Mouse (Mus musculus): Measurements from ENCODE around the gene Vgll4.

- TF ChIP-seq CTCF (IDR thresholded peaks at IDR 0.05; ENCODE audit: low read depth, low read length) (no peak), TAL1 (conservative IDR thresholded peaks at IDR 0.05; ENCODE audit: low read depth, low read length) (no peak), POLR2AphosphoS5 (IDR thresholded peaks at IDR 0.05; ENCODE audit: insufficient replicate concordance, low read depth, low read length) (no peak), GATA1 (IDR thresholded peaks at IDR 0.05; ENCODE audit: borderline replicate concordance, low read length) (no peak), GATA2 (IDR thresholded peaks at IDR 0.05; ENCODE audit: borderline replicate concordance, low read depth, low read length) (no peak)
These were observed 53.7 kb downstream of the Vgll4 start for GRCm38 (mm10) chr6:114915915-114916714.
